Mouse (Mus musculus): ENCODE measurements around the gene Iah1.

DNA sequence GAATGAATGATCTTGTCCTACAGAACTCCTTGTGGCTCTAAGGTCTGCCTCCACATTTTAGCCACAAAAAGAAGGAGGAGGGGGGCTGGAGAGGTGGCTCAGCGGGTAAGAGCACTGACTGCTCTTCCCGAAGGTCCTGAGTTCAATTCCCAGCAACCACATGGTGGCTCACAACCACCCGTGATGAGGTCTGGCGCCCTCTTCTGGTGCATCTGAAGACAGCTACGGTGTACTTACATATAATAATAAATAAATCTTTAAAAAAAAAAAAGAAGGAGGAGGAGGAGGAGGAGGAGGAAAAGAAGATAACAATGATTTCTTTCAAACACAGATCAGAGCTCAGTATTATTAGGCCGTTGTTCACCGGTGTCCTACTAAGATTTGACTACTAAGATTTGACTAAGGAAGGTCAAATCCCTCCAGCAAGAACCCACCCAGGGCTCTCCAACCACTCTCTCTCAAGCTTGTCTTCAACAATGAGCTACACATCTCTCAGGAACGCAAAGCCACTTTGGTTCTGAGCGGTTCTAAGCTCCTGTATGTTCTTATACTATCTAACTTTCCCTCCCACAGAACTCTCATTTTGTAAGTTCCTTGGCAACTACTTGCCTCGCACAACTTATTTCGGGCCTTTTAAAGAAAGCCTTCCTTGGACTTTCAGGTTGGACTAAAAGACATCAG lies 31.3 kb upstream of the Iah1 start, which contains the start of gene Cpsf3:
- TF ChIP-seq POLR2A (IDR thresholded peaks at IDR 0.05; ENCODE audit: control insufficient read depth, low read depth, low read length) (no peak), CTCF (IDR thresholded peaks at IDR 0.05; ENCODE audit: control insufficient read depth, insufficient read depth, insufficient replicate concordance, low read depth, low read length) (no peak)
